Mouse (Mus musculus) Muller cell, postnatal 12 days (primary cell): ENCODE measurements at regions not wholly inside any gene's neighbourhood (a gene's known extent, or its start where the extent isn't known, plus 50 kb on each side); places are given as distances from the start of the nearest gene placed in this dataset.

Source experiments
- DNase-seq: peaks from one replicate; pipeline ENCODE4 v3.0.0-alpha.2; 2015; ENCODE audit errors: inconsistent ontology term

DNA sequence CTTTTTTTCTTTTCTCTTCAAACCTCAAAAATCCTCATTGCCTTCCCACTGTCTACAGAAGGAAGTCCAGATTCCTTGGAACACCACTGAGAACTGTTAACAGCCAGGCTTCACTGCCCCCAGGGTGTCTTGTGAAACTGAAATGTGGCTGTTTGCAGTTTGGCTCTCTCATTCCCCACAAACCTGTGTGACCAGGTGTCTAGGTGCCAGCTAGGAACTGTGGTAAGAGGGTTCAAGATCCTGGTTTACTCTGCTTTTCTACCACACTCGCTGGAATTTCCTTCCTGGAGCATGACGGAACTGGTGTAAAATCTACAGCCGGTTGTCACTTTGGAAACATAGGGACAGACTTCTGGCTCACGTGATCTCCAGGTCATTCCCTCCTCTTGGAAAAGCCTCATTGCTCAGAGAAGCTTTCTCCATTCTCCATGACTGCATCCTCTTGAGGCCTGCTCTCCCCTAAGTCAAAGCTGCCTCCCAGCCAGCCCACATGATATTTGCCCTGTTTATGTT is 660.2 kb downstream of the Zfp706 start:
- DNase-seq, result no peak

- DNase-seq, result no peak
Observed at GRCm38 (mm10) chr15:36346126-36346525, 661.4 kb downstream of the Zfp706 start.

DNA sequence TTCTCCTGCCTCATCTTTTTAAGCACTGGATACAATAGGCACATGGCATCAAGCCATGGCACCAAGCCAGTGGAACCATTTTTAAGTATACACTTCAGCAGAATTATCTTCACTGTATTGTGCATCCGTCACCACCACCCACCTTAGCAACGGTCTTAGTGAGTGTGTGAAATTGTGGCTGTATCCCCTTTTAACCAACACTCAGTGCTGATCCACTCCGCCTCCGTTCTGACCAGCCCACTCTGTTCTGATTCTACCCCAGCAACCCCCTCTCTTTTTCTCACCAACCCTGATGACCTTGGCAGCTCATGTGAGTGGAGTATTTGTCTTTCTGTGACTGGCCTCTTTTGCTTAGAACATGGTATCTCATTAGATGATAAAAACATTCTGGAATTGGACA is 662.2 kb downstream of the Zfp706 start:
- no peak for DNase-seq

DNA sequence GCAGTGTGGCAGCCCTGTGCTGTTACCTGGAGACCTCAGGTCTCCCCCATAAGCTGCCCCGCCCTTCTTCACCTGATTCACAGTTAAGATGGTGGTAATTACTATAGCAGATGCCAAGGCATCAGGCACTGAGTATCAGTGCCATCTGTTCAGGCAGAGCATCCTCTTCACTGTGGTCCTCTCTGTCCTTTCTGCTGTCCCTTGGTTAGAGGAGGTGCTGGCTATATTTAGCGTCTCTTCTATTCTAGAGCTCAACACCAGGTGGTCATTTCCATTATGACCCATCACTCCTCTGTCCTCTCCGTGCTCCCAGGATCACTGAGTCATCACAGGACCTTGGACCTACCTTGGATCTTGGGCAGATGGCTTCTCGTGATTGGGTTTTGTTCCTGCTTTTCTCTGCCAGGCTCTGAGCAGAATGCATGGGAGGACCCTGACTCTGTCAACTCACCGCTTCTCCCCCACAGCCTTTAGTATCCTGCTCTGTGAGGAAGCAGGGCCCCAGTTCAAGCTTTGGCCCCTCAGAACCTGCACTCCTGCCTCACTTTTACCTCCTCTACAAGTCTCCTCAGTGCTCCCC is 667.5 kb downstream of the Zfp706 start:
- no peak for DNase-seq

DNA sequence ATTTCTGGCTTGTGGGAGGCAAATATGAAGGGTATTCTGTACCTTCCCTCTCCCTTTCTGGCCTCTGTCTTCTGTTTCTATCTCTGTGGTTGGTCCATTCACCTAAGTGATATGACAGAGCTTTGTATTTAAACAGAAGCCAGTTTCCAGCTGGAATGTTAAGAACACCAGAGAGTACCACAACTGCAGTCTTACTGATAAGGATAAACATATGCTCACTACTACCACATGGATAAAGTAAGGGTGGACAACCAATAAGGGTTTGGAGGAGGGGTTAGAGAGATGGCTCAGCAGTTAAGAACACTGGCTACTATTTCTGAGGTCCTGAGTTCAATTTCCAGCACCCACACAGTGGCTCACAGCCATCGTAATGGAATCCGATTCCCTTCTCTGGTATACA is 668.8 kb downstream of the Zfp706 start:
- DNase-seq, result no peak

DNA sequence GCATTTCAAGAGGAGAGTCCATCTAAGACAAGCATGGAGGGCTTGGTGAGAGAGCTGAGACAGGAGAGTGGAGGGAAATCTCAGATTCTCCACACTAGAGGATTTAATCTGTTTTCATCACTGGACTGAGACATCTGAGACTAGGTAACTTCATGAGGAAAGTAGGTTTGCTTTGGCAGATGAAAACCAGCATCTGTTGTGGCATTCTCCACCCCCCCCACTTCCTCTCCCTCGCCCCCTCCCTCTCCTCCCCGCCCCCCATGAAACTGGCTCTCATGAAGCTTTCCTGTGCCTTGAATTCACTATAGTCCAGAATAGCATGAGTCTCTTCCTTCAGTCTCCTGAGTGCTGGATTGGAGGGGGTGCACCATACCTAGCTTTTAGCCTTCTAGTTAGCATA is 670.7 kb downstream of the Zfp706 start:
- DNase-seq, result no peak

DNA sequence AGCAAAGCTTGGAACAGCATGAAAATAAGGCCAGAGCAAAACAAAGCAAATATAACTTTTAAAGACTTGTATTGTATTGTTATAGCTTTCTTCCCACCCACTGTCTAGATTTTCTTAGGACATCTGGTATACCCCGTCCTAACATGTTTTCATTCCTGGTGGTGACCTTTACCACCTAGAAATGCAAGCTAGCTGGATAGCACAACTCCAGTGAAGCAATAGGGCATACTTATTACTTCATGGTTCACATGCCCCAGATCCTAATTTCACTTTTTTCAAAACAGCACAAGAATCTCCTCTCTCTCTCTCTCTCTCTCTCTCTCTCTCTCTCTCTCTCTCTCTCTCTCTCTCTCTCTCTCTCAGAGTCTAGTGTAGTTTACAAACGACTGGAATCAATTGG is 672.5 kb downstream of the Zfp706 start:
- DNase-seq, result no peak

- DNase-seq, result no peak
Observed at GRCm38 (mm10) chr15:36334436-36335113, 673.0 kb downstream of the Zfp706 start.

- no peak for DNase-seq
Observed at GRCm38 (mm10) chr15:36333857-36334256, 673.7 kb downstream of the Zfp706 start.

GRCm38 (mm10) chr15:36333265-36333664 is 674.3 kb downstream of the Zfp706 start:
- no peak for DNase-seq
